Mouse (Mus musculus): ENCODE measurements around the gene Sox13. TPM values are rescaled to one million over a fixed set of nuclear protein-coding genes. Genes with fewer than 3 reads are reported as not detected.
A peak's percentile ranks its signal among the peaks of the same experiment; 100 is the strongest.

Sox13 gene
- polyA plus RNA-seq, 1 experiment, result 45.6 TPM

DNA sequence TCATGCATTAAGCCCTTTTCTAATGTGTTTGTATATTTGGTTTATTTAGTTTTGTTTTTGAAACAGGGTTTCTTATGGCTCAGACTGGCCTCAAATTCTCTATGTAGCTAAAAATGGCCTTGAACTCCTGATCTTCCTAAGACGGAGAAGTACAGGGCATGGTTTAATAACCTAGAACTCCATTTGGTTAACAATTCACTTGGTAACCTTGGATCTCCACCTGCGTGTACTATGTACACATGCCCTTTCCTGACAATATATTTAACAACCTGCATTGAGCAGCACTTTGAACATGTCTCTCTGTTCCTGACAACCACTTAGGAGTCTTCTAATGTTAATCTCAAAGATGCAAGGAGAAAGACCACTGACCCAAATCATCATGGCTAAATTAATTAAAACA, 7.0 kb upstream of the Sox13 start:
- DNase-seq (ENCODE audit: low read depth), result no peak

- no peak for DNase-seq (ENCODE audit: low read depth)
Observed at GRCm38 (mm10) chr1:133424547-133425140, 467 bp upstream of the Sox13 start.

- DNase-seq (ENCODE audit: low read depth), result no peak
Observed at GRCm38 (mm10) chr1:133423166-133423542, 1.0 kb downstream of the Sox13 start.

DNA sequence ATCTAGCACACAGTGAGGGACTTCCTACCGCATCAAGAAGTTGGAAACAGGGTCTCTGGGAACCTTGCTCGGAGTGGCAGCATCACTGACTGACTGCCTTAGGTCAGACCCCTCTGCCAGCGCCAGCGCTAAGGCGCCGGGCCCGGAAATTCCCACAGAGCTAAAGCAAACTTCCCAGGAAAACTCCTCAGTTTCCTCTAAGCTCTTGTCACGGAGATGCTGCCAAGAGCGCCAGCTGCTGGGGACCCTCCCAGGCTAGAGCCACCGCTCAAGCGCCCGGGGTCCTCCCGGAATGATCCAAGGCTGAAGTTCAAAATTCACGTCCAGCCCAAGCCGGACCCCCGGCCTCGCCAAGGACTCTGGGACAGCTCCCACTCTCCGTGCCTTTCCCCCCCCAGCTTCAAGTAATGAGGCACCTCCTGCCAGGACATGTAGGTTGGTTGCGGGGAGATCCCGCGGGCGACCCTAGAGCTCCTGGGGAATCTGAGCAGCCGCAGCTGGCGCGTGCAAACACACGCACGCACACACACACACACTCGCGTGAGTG, 1.5 kb downstream of the Sox13 start:
- DNase-seq (ENCODE audit: low read depth), result no peak

DNA sequence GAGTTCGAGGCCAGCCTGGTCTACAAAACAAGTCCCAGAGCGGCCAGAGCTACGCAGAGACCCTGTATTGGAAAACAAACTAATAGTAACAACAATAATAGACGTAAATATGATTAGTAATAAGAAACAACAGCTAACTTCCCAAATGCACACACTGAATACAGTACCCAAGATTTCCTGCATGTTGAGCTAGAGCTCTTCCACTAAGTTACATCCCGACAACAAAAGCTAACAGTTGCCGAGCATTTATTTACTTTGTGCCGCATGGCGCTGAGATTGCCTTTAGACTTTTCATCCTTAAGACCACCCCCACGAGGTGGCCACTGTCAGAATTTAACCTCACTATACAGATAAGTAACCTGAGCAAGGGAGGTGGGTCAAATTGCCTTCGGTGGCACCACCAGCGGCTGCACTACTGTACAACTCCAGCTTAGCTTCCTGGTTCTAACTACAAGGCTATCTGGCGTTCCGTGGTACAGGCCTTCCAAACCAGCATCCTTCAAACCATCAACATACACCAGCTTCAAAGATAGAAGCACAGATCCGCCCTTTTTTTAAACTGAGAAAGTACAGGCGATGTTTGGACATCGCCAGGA, 2.1 kb downstream of the Sox13 start:
- no peak for DNase-seq (ENCODE audit: low read depth)

DNA sequence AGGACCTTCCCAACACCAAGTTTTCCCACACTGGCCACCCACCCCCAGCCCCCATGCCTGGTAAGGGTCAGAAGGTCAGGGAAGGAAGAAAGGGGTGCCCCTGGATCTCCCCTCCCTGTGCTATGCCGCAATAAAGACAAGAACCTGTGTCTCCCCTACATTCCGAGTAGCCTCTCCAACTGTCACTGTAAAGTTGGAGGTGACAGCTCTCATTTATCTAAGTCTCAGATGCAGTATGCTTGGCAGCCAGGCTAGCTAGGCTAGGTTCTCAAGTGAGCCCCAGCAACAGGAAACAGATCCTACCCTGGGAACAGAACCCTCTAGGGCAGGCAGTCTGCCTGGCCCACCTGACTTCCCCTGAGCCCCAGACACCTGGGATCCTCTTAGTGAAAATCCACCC, 3.1 kb downstream of the Sox13 start:
- DNase-seq (ENCODE audit: low read depth), result no peak

GRCm38 (mm10) chr1:133420491-133420890, 3.7 kb downstream of the Sox13 start:
- no peak for DNase-seq (ENCODE audit: low read depth)

GRCm38 (mm10) chr1:133419178-133419834, 4.9 kb downstream of the Sox13 start:
- no peak for DNase-seq (ENCODE audit: low read depth)

GRCm38 (mm10) chr1:133418164-133418800, 5.9 kb downstream of the Sox13 start:
- DNase-seq (ENCODE audit: low read depth), result no peak

DNA sequence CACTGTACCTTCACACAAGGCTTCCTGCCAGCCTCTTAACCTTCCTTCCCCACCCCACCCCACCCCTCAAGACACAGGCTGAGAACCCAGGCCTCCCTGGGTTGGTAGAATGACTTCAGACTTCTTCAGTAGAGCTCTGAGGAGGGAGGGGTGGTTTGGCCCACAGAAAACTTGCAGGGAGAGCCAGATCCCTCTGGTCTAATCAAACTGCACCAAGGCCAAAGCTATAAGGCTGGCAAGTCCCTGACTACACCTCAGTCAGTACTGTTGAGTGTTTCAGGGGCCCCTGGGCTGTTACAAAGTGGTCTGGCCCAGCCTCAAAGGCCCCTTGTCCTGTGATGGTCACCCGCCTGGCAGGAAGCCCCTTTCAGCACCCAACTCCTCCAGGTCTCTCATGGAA, 6.6 kb downstream of the Sox13 start:
- DNase-seq (ENCODE audit: low read depth), result no peak

DNA sequence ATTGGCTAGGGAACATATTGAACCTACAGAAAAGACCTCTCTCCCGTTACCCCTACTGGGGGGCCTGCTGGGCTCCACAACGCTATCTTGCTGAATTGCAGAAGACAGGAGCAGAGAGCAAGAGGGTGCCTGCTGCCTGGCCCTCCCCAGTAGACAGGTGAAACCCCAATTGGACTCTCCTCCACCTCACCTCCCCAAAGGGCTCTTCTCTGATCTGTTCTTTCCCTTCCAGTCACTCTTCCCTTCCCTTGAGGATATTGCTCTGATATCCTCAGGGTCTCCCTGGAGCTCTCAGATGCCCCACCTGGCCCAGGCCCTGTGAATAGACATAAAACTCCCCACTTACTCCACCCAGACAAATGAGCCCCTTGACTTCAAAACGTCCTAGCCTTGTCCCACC, 7.1 kb downstream of the Sox13 start:
- DNase-seq (ENCODE audit: low read depth), result no peak

DNA sequence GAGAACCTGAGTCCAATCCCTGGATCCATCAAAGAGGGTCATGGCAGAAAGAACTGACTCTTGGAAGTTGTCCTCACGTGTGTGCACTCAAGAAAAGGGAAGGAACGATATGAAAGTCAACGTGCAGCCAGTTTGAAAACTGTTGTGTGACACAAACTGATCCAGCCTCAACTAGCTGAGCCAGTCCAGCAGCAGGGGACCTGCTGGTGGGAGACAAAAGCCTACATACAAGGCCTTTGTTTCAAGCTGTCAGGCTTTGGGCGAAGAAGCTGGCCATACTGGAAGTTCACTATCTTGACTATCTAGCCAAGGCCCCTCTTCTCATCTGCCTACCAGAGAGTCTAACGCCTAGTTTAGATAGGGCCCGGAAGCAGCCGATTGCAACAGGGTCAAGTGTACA, 7.7 kb downstream of the Sox13 start:
- no peak for DNase-seq (ENCODE audit: low read depth)

GRCm38 (mm10) chr1:133415505-133415904, 8.7 kb downstream of the Sox13 start:
- no peak for DNase-seq (ENCODE audit: low read depth)

DNA sequence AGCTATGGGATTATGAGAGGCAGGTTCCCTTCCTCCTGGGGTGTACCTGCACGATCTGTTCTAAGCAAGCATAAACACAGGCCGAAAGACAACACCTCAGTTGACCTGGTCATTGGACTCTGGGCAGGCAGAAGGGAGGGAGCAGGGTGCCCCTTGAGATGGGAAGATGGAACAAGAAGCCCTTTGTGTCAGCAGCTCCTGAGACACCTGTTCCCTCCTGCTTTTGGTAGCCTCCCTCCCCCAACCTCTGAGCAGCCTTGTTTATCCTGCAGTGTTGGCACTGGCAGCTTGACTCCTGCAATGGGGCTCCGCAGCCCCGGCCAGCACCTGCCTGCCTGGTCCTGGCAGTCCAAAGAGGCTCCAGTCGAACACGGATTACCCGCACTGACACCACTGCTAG, 9.1 kb downstream of the Sox13 start:
- no peak for DNase-seq (ENCODE audit: low read depth)

- DNase-seq (ENCODE audit: low read depth), result peak; percentile 31
Observed at GRCm38 (mm10) chr1:133412941-133413340, 11.2 kb downstream of the Sox13 start.

- DNase-seq (ENCODE audit: low read depth), result no peak
Observed at GRCm38 (mm10) chr1:133411506-133412147, 12.6 kb downstream of the Sox13 start.

DNA sequence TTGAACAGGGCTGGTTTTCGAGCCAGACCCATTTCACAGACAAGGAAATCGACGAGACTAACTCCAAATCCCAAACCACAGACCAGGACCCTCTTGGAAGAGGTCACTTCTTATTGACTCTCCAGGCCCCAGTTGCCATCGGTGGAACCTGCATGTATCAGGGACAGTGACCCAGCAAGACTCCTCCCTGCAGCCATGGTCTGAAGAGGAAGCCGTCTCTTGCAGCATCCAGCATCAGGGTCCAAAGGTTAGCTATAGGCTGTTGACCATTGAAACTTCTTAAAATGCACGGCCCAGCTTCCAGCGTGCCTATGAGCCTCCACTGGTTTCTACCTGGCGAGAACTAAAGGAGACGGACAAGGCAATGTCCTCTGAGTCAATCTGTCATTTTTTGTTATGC, 14.4 kb downstream of the Sox13 start:
- no peak for DNase-seq (ENCODE audit: low read depth)

DNA sequence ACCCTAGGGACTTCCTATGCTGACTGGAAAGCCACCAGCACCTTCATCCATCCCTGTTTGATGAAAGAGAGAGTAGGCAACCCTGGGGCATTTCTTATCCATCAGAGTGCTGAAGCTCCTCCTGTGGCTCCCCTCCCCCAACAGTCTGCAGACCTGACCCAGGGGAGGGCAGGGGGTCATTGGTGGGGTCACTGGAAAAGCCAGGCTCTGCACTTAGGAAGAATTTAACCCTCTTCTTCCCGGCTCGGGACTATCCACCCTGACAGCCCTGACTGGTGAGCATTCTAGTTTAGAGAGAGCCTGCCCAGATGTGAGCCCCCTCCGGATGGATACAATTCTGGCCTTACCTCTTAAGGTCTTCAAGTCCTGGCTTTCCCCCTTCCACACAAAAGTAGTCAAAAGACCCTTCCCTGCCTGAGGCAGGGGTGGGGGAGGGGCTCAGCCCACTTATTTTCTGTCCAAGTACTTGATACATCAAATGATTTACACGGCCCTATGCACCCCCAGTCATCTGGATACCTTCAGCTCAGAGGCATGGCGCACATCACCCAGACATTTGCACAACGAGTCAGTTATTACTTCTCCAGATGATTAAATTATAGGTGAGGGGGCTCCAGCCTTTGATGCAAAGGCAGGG, 15.2 kb downstream of the Sox13 start:
- DNase-seq (ENCODE audit: low read depth), result no peak

- no peak for DNase-seq (ENCODE audit: low read depth)
Observed at GRCm38 (mm10) chr1:133408321-133408720, 15.9 kb downstream of the Sox13 start.

DNA sequence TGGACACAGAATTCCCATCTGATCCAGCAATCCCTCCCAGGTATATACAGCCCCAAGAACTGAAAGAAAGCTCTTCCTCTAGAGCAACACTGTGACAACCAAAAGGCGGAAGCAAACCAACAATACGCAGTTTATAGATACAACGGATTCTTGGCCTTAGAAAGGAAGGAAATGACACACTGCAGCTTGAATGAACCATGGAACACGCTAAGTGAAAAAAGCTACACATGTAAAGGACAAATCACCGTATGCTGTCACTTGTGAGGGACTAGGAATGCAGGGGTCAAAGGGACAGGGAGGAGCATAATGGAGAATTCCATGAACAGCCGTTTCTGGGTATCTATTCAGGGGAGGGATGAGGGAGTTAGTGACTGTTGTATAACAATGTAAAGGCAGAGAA, 16.7 kb downstream of the Sox13 start:
- DNase-seq (ENCODE audit: low read depth), result no peak

DNA sequence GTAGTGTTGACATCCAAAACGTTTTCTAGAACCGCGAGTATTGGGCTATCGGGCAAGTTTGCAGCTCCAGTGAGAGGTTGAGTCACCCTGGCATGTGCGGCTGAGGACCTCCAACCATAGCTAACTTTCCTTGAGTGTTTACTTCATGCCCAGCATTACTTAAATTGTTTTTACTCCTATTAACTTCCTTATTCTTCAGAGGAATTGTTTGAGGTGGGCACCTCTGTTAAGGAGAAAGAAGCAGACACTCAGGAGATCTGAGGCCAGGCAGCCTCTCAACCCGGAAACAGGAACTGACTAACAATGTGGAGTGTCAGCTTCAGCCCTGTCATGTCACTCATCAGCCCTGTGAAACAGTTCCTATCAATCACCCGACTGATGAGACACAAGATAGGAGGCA, 17.6 kb downstream of the Sox13 start:
- DNase-seq (ENCODE audit: low read depth), result no peak

DNA sequence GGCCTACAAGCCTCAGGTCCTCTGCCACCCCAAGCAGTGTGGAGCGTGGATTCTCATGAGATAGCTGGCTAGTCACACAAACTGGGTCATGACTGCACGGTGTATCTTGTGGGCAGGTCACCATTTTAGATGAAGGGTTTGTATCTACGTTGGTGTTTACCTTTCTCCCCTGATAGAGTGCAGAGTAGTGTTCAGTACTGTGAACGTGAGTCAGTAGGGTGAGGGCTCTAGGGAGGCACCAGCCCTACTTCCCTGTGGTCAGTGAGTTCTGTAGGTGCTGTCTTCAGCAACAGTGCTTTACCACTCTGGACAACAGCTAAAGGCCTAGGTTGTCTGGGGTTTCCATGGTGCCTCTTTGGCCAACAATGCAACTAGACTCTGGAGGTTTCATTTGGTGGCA, 20.2 kb downstream of the Sox13 start:
- DNase-seq (ENCODE audit: low read depth), result no peak
